Comparison of ENCODE assay signal across 23 mouse cellular contexts in the genomic region with DNA sequence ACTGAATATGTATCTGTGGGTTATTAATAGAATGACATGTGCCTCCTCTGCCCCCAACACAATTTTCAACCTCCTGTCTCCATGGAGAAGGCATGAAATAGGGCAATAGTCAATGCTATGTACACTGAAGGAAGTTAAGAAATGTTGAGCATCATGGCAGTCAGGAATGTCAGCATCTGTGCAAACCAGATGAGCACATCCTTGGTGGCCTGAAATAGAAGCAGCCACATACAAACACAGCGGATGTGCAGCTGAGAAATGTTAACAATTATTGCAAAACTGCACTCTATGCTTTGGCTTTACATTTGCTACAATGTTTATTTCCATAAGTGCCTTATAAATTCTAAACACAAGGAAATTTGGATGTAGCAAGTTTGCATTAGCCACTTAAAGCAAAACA.
"Had no signal": no experiment of that assay in that cellular context is flagged by ENCODE, and none has a peak within 500 bp of the region (broad histone marks: within the 10 kb centered on the region; RNA-seq: fewer than 3 reads in every experiment).

No protein-coding gene starts in this region.

- H3K4me1 ChIP-seq: heart, embryonic 13.5 days; heart, embryonic 15.5 days; hindbrain, embryonic 13.5 days; hindbrain, embryonic 15.5 days; liver, embryonic 12.5 days had no signal

- DNase-seq: gastrocnemius, postnatal 14 days; gastrocnemius, postnatal 36 days; heart, adult 11 months; heart, adult 2 months; heart, postnatal 14 days; heart, postnatal 36 days; kidney, adult 18-20 months; kidney, adult 8-10 months; kidney, postnatal 10 days; kidney, postnatal 25 days; kidney, postnatal 4 days; layer of hippocampus, postnatal 36 days; left cerebral cortex, postnatal 4 days had no signal

- H3K4me2 ChIP-seq: heart, embryonic 11.5 days; heart, embryonic 13.5 days; heart, embryonic 15.5 days; hindbrain, embryonic 13.5 days; hindbrain, embryonic 15.5 days; limb, embryonic 13.5 days; limb, embryonic 15.5 days; liver, embryonic 12.5 days had no signal

- H3K9ac ChIP-seq: heart, embryonic 13.5 days; heart, embryonic 15.5 days; hindbrain, embryonic 13.5 days; hindbrain, embryonic 15.5 days; limb, embryonic 13.5 days; limb, embryonic 15.5 days; liver, embryonic 12.5 days had no signal

- H3K27me3 ChIP-seq: heart, embryonic 13.5 days; heart, embryonic 15.5 days; hindbrain, embryonic 13.5 days; hindbrain, embryonic 15.5 days; limb, embryonic 13.5 days; limb, embryonic 15.5 days; liver, embryonic 12.5 days had no signal

- H3K9me3 ChIP-seq: heart, embryonic 13.5 days; heart, embryonic 15.5 days; hindbrain, embryonic 13.5 days; hindbrain, embryonic 15.5 days; limb, embryonic 13.5 days; limb, embryonic 15.5 days; liver, embryonic 12.5 days had no signal

- ATAC-seq: hindbrain, postnatal 0 days; liver, embryonic 12.5 days had no signal

- H3K27ac ChIP-seq: heart, adult 2 months; heart, embryonic 13.5 days; heart, embryonic 15.5 days; hindbrain, embryonic 13.5 days; hindbrain, embryonic 15.5 days; hindbrain, postnatal 0 days; layer of hippocampus, adult 2 months; limb, embryonic 13.5 days; limb, embryonic 15.5 days; liver, embryonic 12.5 days had no signal

- H3K4me3 ChIP-seq: heart, adult 2 months; heart, embryonic 13.5 days; heart, embryonic 15.5 days; hindbrain, embryonic 13.5 days; hindbrain, embryonic 15.5 days; layer of hippocampus, adult 2 months; limb, embryonic 13.5 days; limb, embryonic 15.5 days; liver, embryonic 12.5 days had no signal

- H3K36me3 ChIP-seq: heart, embryonic 13.5 days; heart, embryonic 15.5 days; hindbrain, embryonic 13.5 days; hindbrain, embryonic 15.5 days; limb, embryonic 13.5 days; limb, embryonic 15.5 days; liver, embryonic 12.5 days had no signal
